Mouse (Mus musculus) liver, embryonic 14 days (tissue): ENCODE measurements around the gene Chchd10. TPM values are rescaled to one million over a fixed set of nuclear protein-coding genes. Genes with fewer than 3 reads are reported as not detected.

Experiments
- polyA plus RNA-seq: library from polyadenylated mRNA; depleted of rRNA; stranded (reverse); fragments of >200 nt; gene quantifications from 2 replicates; pipeline ENCODE4 v1.2.3, GENCODE M21; 2012; rRNA removed

The Chchd10 gene
- 47.5 and 59.7 TPM in 2 replicates for polyA plus RNA-seq

GRCm38 (mm10) chr10:75932891-75933290 lies at the start of gene Chchd10:
Chchd10 (plus strand) TSS chr10:75933130.

GRCm38 (mm10) chr10:75893089-75893750 lies 39.7 kb upstream of the Chchd10 start, which contains the start of gene Derl3:
Derl3 (plus strand) TSS chr10:75893413.

GRCm38 (mm10) chr10:75921026-75921725 lies 11.8 kb upstream of the Chchd10 start, which contains the start of gene Smarcb1:
Smarcb1 (minus strand) TSS chr10:75921617.

GRCm38 (mm10) chr10:75935680-75936541 lies 3.0 kb downstream of the Chchd10 start, which contains the start of gene Mmp11:
Mmp11 (minus strand) TSS chr10:75936496.

GRCm38 (mm10) chr10:75940520-75940919 lies 7.6 kb downstream of the Chchd10 start, which contains the start of gene Gm867:
Gm867 (minus strand) TSS chr10:75940672.

GRCm38 (mm10) chr10:75942736-75943477 lies 10.0 kb downstream of the Chchd10 start, which contains the start of gene Vpreb3:
Vpreb3 (plus strand) TSS chr10:75943057.

GRCm38 (mm10) chr10:75954381-75954811 lies 21.5 kb downstream of the Chchd10 start, which contains the start of gene Gm5134:
Gm5134 (plus strand) TSS chr10:75954514.

Other genes starting within 250 kb of the Chchd10 start
- gene Cabin1, start 168.8 kb upstream of the Chchd10 start, polyA plus RNA-seq: 8.7 and 12.0 TPM in 2 replicates
- gene Ddt, start 159.7 kb upstream of the Chchd10 start, polyA plus RNA-seq: 96.1 and 120 TPM in 2 replicates
- 0.09 TPM in 1 of 2 replicates, not detected in the other for gene Gm20441, start 152.2 kb upstream of the Chchd10 start, polyA plus RNA-seq
- gene Gstt3, start 151.7 kb upstream of the Chchd10 start, polyA plus RNA-seq: 3.8 and 5.9 TPM in 2 replicates
- gene Gstt1, start 134.5 kb upstream of the Chchd10 start, polyA plus RNA-seq: 55.5 and 69.9 TPM in 2 replicates
- gene Gstt4, start 110.6 kb upstream of the Chchd10 start, polyA plus RNA-seq: 0.03 TPM in 1 of 2 replicates, not detected in the other
- 29.6 and 31.3 TPM in 2 replicates for gene Gstt2, start 95.7 kb upstream of the Chchd10 start, polyA plus RNA-seq
- 763 and 777 TPM in 2 replicates for gene Mif, start 72.9 kb upstream of the Chchd10 start, polyA plus RNA-seq
- gene Derl3, start 39.7 kb upstream of the Chchd10 start, polyA plus RNA-seq: 0.25 and 0.42 TPM in 2 replicates
- 25.7 and 31.4 TPM in 2 replicates for gene Smarcb1, start 11.5 kb upstream of the Chchd10 start, polyA plus RNA-seq
- gene Mmp11, start 3.4 kb downstream of the Chchd10 start, polyA plus RNA-seq: 1.3 and 1.8 TPM in 2 replicates
- 20.8 and 25.9 TPM in 2 replicates for gene Gm867, start 7.5 kb downstream of the Chchd10 start, polyA plus RNA-seq
- gene Vpreb3, start 9.9 kb downstream of the Chchd10 start, polyA plus RNA-seq: 0.52 and 1.2 TPM in 2 replicates
- 0.03 and 0.05 TPM in 2 replicates for gene Gm5134, start 21.4 kb downstream of the Chchd10 start, polyA plus RNA-seq
- gene Zfp280b, start 99.5 kb downstream of the Chchd10 start, polyA plus RNA-seq: 7.5 and 8.2 TPM in 2 replicates
- 0.03 and 0.08 TPM in 2 replicates for gene Slc5a4b, start 177.8 kb downstream of the Chchd10 start, polyA plus RNA-seq
- 0.06 TPM in 2 replicates for gene Slc5a4a, start 214.3 kb downstream of the Chchd10 start, polyA plus RNA-seq